Mouse (Mus musculus) adrenal gland, postnatal 4 days (tissue): ENCODE results near the gene Ddx54. TPM values are rescaled to one million over a fixed set of nuclear protein-coding genes. Genes with fewer than 3 reads are reported as not detected.

Source experiments
- DNase-seq, 2 experiments: peaks; one replicate each; pipeline ENCODE4 v3.0.0; 2021 to 2022; ENCODE audit warnings: low spot score in 2 of 2, mixed read lengths in 2 of 2
- total RNA-seq, 2 experiments: library from RNA; stranded (reverse); gene quantifications; 2 replicates each; pipeline ENCODE4 v1.2.3; 2021

The Ddx54 gene
- total RNA-seq, 2 experiments from 2014 or later = 47.6 to 51.4 TPM

- no peak for DNase-seq
These were observed 3.2 kb upstream of the Ddx54 start for GRCm38 (mm10) chr5:120609246-120609775.

GRCm38 (mm10) chr5:120610906-120611305, 1.6 kb upstream of the Ddx54 start:
- DNase-seq = no peak

- DNase-seq = no peak
These were observed 1.1 kb upstream of the Ddx54 start for GRCm38 (mm10) chr5:120611416-120611815.

- peak; percentile 90 to 100 for DNase-seq
These were observed 474 bp downstream of the Ddx54 start for GRCm38 (mm10) chr5:120612822-120613604.

- no peak for DNase-seq
These were observed 3.4 kb downstream of the Ddx54 start for GRCm38 (mm10) chr5:120615903-120616302.

- no peak for DNase-seq
These were observed 6.2 kb downstream of the Ddx54 start for GRCm38 (mm10) chr5:120618778-120619177.

- DNase-seq = no peak
These were observed 6.7 kb downstream of the Ddx54 start for GRCm38 (mm10) chr5:120619201-120619600.

- peak; percentile 71 to 72 for DNase-seq
These were observed 8.0 kb downstream of the Ddx54 start for GRCm38 (mm10) chr5:120620375-120621077.

GRCm38 (mm10) chr5:120621078-120621765, 8.7 kb downstream of the Ddx54 start:
- no peak for DNase-seq

- no peak for DNase-seq
These were observed 9.3 kb downstream of the Ddx54 start for GRCm38 (mm10) chr5:120621846-120622197.

GRCm38 (mm10) chr5:120622198-120622851, 9.8 kb downstream of the Ddx54 start:
- no peak for DNase-seq

GRCm38 (mm10) chr5:120624427-120624826, 11.9 kb downstream of the Ddx54 start:
- DNase-seq = no peak

- DNase-seq = no peak
These were observed 13.9 kb downstream of the Ddx54 start for GRCm38 (mm10) chr5:120626399-120626798.

- DNase-seq = no peak
These were observed 15.2 kb downstream of the Ddx54 start for GRCm38 (mm10) chr5:120627515-120628300.

- no peak for DNase-seq
These were observed 16.1 kb downstream of the Ddx54 start for GRCm38 (mm10) chr5:120628624-120629023.

- DNase-seq = no peak
These were observed 18.6 kb downstream of the Ddx54 start for GRCm38 (mm10) chr5:120631128-120631527.

- no peak for DNase-seq
These were observed 19.4 kb downstream of the Ddx54 start for GRCm38 (mm10) chr5:120631892-120632291.

GRCm38 (mm10) chr5:120634131-120634530, 21.6 kb downstream of the Ddx54 start, which contains the start of gene Cfap73:
Gene Cfap73, minus strand, starts transcription at chr5:120634235.
- DNase-seq = no peak

- DNase-seq = no peak
These were observed 22.3 kb downstream of the Ddx54 start for GRCm38 (mm10) chr5:120634860-120635259.

- no peak for DNase-seq
These were observed 23.1 kb downstream of the Ddx54 start for GRCm38 (mm10) chr5:120635633-120636032.
